Mouse (Mus musculus): ENCODE measurements around the gene Olfr572.

- no peak for TF ChIP-seq CTCF (IDR thresholded peaks at IDR 0.05; ENCODE audit: control insufficient read depth, insufficient read depth, low read length)
- no peak for TF ChIP-seq POLR2A (IDR thresholded peaks at IDR 0.05; ENCODE audit: borderline replicate concordance, control insufficient read depth, low read depth, low read length)
Observed at GRCm38 (mm10) chr7:102919632-102920031, 4.6 kb upstream of the Olfr572 start.

Measured in bone marrow, adult 2 months (tissue).